Mouse (Mus musculus): Measurements from ENCODE around the gene Anapc11. TPM values are rescaled to one million over a fixed set of nuclear protein-coding genes. Genes with fewer than 3 reads are reported as not detected.

Gene Anapc11
- polyA plus RNA-seq, 1 experiment: 84.0 TPM

DNA sequence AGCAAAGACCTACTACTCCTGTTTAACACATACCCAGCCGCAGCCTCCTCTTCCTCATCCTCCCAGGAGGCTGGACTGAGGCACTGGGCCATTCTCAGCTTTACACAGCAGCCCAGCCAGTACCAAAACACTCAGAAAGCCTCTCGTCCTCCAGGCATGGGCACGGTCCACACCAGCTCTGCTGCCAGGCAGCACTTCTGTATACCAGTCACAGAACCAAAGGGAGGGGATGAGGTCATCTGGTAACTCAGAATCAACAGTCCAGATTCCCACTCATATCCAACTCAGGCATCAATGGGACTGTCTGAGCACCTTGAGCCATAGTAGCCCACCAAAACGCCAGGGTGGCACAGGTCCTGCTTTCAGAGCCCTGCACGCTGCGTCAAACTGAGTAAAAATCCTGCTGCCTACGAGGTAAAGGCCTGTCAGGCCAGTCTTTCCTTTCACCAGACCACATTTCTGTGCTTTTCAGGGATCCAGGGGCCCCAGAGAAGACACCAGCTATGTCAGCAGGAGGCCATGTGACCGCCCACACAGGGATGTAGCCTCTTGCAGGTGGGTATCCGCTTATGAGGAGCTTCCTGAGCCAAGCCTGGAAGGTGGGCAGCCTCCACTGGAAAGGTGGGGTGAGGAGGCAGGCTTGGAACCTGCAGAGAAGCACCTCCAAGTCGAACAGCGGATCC, 28.7 kb downstream of the Anapc11 start:
- no peaks in the 10 kb centered on the region for H3K27me3 ChIP-seq (ENCODE audit: control insufficient read depth, insufficient read depth, low read length, poor library complexity, severe bottlenecking)
- no peak overlapping the region for H3K4me3 ChIP-seq (ENCODE audit: low read depth, low read length)
- H3K9ac ChIP-seq (ENCODE audit: low read depth, poor library complexity, severe bottlenecking): no peak overlapping the region
- TF ChIP-seq EP300 (IDR thresholded peaks at IDR 0.05; ENCODE audit: insufficient read depth, low read depth, low read length) (no peak), CTCF (IDR thresholded peaks at IDR 0.05; ENCODE audit: low read depth, low read length) (no peak), POLR2A (IDR thresholded peaks at IDR 0.05; ENCODE audit: insufficient read depth, low read length) (no peak)
- no peaks in the 10 kb centered on the region for H3K4me1 ChIP-seq (ENCODE audit: control insufficient read depth, insufficient read depth, low read length)
- H3K27ac ChIP-seq (ENCODE audit: insufficient read depth, low read length): no peak overlapping the region
- peaks cover 8% of the 10 kb centered on the region; the same call in 1 of the 2 replicates for H3K36me3 ChIP-seq (ENCODE audit: control insufficient read depth, insufficient read depth, low read length, poor library complexity, severe bottlenecking)
- H3K9me3 ChIP-seq (replicated peaks; ENCODE audit: control insufficient read depth, insufficient read depth, low read length, poor library complexity, severe bottlenecking): no peaks in the 10 kb centered on the region

GRCm38 (mm10) chr11:120627468-120628300, 29.5 kb downstream of the Anapc11 start:
- TF ChIP-seq POLR2A (IDR thresholded peaks at IDR 0.05; ENCODE audit: insufficient read depth, low read length) (no peak), CTCF (IDR thresholded peaks at IDR 0.05; ENCODE audit: low read depth, low read length) (no peak), EP300 (IDR thresholded peaks at IDR 0.05; ENCODE audit: insufficient read depth, low read depth, low read length) (no peak)
- Histone ChIP-seq H3K4me3 (ENCODE audit: low read depth, low read length) (no peak overlapping the region), H3K36me3 (ENCODE audit: control insufficient read depth, insufficient read depth, low read length, poor library complexity, severe bottlenecking) (peaks cover 8% of the 10 kb centered on the region; the same call in 1 of the 2 replicates)

DNA sequence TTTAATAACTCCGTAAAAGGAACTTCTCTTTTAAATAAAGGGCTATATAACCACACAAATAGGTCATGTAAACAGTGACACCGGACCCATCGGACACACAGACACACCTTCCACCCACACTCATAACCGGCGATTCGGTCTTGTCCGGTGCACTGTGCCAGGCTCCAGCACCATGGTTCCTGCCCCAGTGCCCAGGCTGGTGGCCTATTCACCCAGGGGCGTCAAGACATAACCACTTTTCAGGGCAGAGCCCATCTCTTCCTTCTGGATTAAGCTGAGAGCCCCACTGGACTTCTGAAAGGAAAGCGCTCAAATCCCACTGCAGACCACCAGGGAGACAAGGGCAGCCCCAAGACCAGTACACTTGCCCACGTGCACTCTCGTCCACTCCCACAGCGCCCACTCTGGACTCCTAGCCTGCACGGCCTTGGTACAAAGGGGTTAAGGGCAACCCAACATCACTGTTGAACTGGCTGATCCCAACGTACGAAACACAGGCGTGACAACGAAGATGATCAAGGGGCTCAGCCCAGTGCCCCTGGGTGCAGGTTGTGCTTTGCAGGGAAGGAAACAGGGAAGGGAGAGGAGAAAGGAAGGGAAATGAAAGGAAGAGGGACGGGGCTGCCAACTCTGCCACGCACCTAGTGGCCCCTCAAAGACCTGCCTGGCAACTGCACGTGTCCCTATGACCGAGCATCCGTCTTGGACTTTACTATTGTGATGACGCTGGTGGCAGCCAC, 30.6 kb downstream of the Anapc11 start:
- Histone ChIP-seq H3K27me3 (ENCODE audit: control insufficient read depth, insufficient read depth, low read length, poor library complexity, severe bottlenecking) (no peaks in the 10 kb centered on the region), H3K27ac (ENCODE audit: insufficient read depth, low read length) (no peak overlapping the region), H3K4me1 (ENCODE audit: control insufficient read depth, insufficient read depth, low read length) (no peaks in the 10 kb centered on the region), H3K4me3 (ENCODE audit: low read depth, low read length) (no peak overlapping the region), H3K9ac (ENCODE audit: low read depth, poor library complexity, severe bottlenecking) (no peak overlapping the region), H3K9me3 (replicated peaks; ENCODE audit: control insufficient read depth, insufficient read depth, low read length, poor library complexity, severe bottlenecking) (no peaks in the 10 kb centered on the region), H3K36me3 (ENCODE audit: control insufficient read depth, insufficient read depth, low read length, poor library complexity, severe bottlenecking) (peaks cover 8% of the 10 kb centered on the region; the same call in 1 of the 2 replicates)
- TF ChIP-seq CTCF (IDR thresholded peaks at IDR 0.05; ENCODE audit: low read depth, low read length) (no peak), POLR2A (IDR thresholded peaks at IDR 0.05; ENCODE audit: insufficient read depth, low read length) (no peak), EP300 (IDR thresholded peaks at IDR 0.05; ENCODE audit: insufficient read depth, low read depth, low read length) (no peak)

More at GRCm38 (mm10) chr11:120627468-120628300, 29.5 kb downstream of the Anapc11 start:
- H3K4me1 ChIP-seq (ENCODE audit: control insufficient read depth, insufficient read depth, low read length): no peaks in the 10 kb centered on the region
- H3K9me3 ChIP-seq (replicated peaks; ENCODE audit: control insufficient read depth, insufficient read depth, low read length, poor library complexity, severe bottlenecking): no peaks in the 10 kb centered on the region
- H3K27ac ChIP-seq (ENCODE audit: insufficient read depth, low read length): no peak overlapping the region
- no peak overlapping the region for H3K9ac ChIP-seq (ENCODE audit: low read depth, poor library complexity, severe bottlenecking)
- no peaks in the 10 kb centered on the region for H3K27me3 ChIP-seq (ENCODE audit: control insufficient read depth, insufficient read depth, low read length, poor library complexity, severe bottlenecking)

DNA sequence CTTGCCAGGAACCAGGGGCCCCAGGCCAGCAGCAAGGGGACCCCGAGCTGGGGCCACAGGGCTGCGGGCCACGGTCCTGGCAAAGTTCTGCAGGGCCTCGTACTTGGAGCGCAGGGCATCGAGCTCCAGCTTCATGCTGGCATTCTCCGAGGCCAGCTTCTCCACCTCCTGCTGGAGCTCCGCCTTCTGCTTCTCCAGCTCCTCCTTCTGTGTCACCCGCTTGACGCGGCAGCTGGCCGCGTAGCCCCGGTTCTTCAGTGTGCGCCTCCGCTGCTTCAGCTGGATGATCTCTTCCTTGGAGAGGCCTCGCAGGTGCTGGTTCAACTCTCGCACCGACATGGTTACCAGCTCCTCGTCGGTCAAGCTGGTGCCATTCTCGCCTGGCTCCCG, 31.1 kb downstream of the Anapc11 start:
- peak overlapping the region; percentile 77 for H3K27ac ChIP-seq (ENCODE audit: insufficient read depth, low read length)
- no peaks in the 10 kb centered on the region for H3K4me1 ChIP-seq (ENCODE audit: control insufficient read depth, insufficient read depth, low read length)
- H3K9me3 ChIP-seq (replicated peaks; ENCODE audit: control insufficient read depth, insufficient read depth, low read length, poor library complexity, severe bottlenecking): no peaks in the 10 kb centered on the region
- no peak for TF ChIP-seq CTCF (IDR thresholded peaks at IDR 0.05; ENCODE audit: low read depth, low read length)
- TF ChIP-seq POLR2A (IDR thresholded peaks at IDR 0.05; ENCODE audit: insufficient read depth, low read length): no peak
- TF ChIP-seq EP300 (IDR thresholded peaks at IDR 0.05; ENCODE audit: insufficient read depth, low read depth, low read length): no peak
- peak overlapping the region; percentile 99; the same call in 1 of the 2 replicates for H3K9ac ChIP-seq (ENCODE audit: low read depth, poor library complexity, severe bottlenecking)
- H3K27me3 ChIP-seq (ENCODE audit: control insufficient read depth, insufficient read depth, low read length, poor library complexity, severe bottlenecking): no peaks in the 10 kb centered on the region
- peak overlapping the region; percentile 55 for H3K4me3 ChIP-seq (ENCODE audit: low read depth, low read length)
- H3K36me3 ChIP-seq (ENCODE audit: control insufficient read depth, insufficient read depth, low read length, poor library complexity, severe bottlenecking): peaks cover 8% of the 10 kb centered on the region; the same call in 1 of the 2 replicates

- Histone ChIP-seq H3K27me3 (ENCODE audit: control insufficient read depth, insufficient read depth, low read length, poor library complexity, severe bottlenecking) (no peaks in the 10 kb centered on the region), H3K4me1 (ENCODE audit: control insufficient read depth, insufficient read depth, low read length) (no peaks in the 10 kb centered on the region), H3K4me3 (ENCODE audit: low read depth, low read length) (peak overlapping the region; percentile 55), H3K36me3 (ENCODE audit: control insufficient read depth, insufficient read depth, low read length, poor library complexity, severe bottlenecking) (peaks cover 8% of the 10 kb centered on the region; the same call in 1 of the 2 replicates), H3K9me3 (replicated peaks; ENCODE audit: control insufficient read depth, insufficient read depth, low read length, poor library complexity, severe bottlenecking) (no peaks in the 10 kb centered on the region), H3K9ac (ENCODE audit: low read depth, poor library complexity, severe bottlenecking) (peak overlapping the region; percentile 99), H3K27ac (ENCODE audit: insufficient read depth, low read length) (peak overlapping the region; percentile 77)
- 0 out of 2 replicates have a peak, but pooled peaks have one; percentile 21 for TF ChIP-seq EP300 (IDR thresholded peaks at IDR 0.05; ENCODE audit: insufficient read depth, low read depth, low read length)
- TF ChIP-seq POLR2A (IDR thresholded peaks at IDR 0.05; ENCODE audit: insufficient read depth, low read length): no peak
Measured at GRCm38 (mm10) chr11:120629911-120630310, 31.7 kb downstream of the Anapc11 start.

All from ES-Bruce4 (cell line).